Mouse (Mus musculus): ENCODE measurements around the gene Rps6ka3. TPM values are rescaled to one million over a fixed set of nuclear protein-coding genes. Genes with fewer than 3 reads are reported as not detected.

Gene Rps6ka3
- polyA plus RNA-seq, 1 experiment from 2014 or later = 3.3 TPM

DNA sequence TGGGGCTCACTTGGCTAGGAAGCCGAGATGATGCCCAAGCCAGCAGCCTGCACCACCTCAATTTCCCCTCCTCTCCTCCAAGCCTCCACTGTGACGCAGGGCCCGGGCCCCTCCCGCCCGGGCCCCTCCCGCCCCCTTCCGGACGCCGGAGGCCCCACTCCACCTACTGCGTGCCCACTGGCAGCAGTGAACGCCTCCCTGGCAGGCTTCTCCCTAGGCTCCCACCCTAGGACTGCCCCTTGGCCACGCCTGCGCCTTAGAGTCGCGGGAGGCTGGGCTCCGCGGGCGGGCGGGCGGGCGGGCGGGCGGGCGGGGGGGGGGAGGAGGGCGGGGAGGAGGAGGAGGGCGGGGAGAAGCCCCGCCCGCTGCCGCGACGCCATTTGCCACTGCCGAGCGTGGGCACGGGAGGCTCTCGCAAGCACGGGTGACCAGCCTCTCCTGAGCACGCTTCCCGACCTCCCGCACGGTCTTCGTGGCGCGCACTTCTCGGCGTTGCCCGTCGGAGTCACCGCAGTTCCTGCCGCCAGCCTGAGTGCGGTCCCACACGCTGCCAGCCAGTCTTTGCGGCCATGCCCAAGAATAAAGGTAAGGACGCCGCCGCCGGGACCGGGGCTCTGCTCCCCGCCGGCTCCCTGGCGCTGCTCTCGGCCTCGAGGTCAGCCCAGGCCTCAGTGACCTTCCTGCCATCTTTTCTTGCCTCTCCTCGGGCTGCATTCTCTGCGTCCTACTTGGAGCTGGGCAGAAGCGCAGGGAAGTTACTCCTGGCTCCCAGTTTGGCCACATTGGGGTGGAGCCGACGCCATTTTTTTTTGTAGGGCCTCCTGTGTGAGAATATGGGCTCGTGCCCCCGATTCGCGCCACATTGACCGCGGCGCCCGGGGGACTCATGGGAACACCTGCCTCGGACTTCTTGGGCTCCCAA lies 162.0 kb downstream of the Rps6ka3 start, which contains the start of gene Eif1ax:
Gene Eif1ax (plus strand): TSS at position 348 of the 922 bp plus-strand sequence.
- peak within 1 kb of the TSS; percentile 54 for H3K4me2 ChIP-seq

DNA sequence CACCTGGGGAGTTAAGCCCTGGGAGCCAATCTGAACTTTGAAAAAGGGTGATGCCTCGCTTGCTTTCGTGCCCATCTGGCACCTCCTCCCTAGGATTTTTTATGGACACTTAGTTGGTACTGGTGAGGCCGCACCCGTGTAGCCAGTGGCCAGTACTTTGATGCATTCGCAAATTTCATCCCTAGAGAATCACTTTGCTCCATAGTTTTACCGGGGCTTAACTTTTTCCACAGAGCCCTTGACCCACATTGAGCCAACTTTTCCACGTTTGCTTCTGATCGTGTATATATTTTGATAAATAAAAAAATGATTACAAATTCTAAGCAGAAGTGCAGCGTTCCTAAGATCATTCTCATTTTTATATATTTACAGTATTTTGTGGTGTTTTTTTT lies 162.6 kb downstream of the Rps6ka3 start:
- H3K36me3 ChIP-seq = no peaks in the 10 kb centered on the region
- ATAC-seq (ENCODE audit: low FRiP score) = no peak
- H3K9me3 ChIP-seq (replicated peaks) = no peaks in the 10 kb centered on the region
- H3K4me2 ChIP-seq = peak overlapping the region; percentile 54
- 25% methylated on average over 9 of the region's 9 CpGs for WGBS
- H3K27ac ChIP-seq (replicated peaks) = peak overlapping the region; percentile 82
- H3K4me3 ChIP-seq (replicated peaks) = peak overlapping the region; percentile 63
- H3K27me3 ChIP-seq (replicated peaks) = no peaks in the 10 kb centered on the region; the same call in 1 of the 2 replicates
- H3K4me1 ChIP-seq = peaks cover 9% of the 10 kb centered on the region; the same call in 1 of the 2 replicates
- H3K9ac ChIP-seq (replicated peaks) = peak overlapping the region; percentile 55

More for the DNA sequence above, 162.0 kb downstream of the Rps6ka3 start, which contains the start of gene Eif1ax:
- Histone ChIP-seq H3K36me3 (no peaks in the 10 kb centered on the region), H3K4me3 (replicated peaks) (peak within 1 kb of the TSS; percentile 63), H3K9me3 (replicated peaks) (no peaks in the 10 kb centered on the region), H3K27me3 (replicated peaks) (no peaks in the 10 kb centered on the region; the same call in 1 of the 2 replicates), H3K9ac (replicated peaks) (peak within 1 kb of the TSS; percentile 55), H3K27ac (replicated peaks) (peak within 1 kb of the TSS; percentile 82), H3K4me1 (peaks cover 9% of the 10 kb centered on the region; the same call in 1 of the 2 replicates)
- ATAC-seq (ENCODE audit: low FRiP score) = peak; percentile 97
- WGBS = 17% methylated on average over 46 of the region's 76 CpGs

DNA sequence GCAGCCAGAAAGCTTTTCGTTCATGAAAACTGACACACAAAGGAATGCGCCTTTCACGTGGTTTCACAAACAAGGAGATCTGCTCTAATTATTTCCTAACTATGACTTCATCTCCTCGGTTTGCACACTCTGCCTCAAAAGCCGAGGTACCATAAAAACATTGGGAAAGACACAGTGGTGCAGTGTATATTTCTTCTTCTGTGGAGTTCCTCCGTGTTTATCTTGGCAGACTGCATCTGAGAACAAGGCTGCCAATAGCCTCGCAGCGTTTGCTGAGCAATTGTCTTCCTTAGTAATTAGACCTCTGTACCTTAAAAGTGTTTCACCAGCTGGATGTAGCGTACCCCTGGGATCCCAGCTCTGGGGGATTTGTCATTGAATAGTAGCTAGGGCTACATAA lies 177.0 kb downstream of the Rps6ka3 start:
- Histone ChIP-seq H3K9ac (replicated peaks) (no peak overlapping the region), H3K9me3 (replicated peaks) (no peaks in the 10 kb centered on the region), H3K4me3 (replicated peaks) (no peak overlapping the region), H3K27me3 (replicated peaks) (no peaks in the 10 kb centered on the region), H3K4me2 (no peak overlapping the region), H3K36me3 (peaks cover 4% of the 10 kb centered on the region; the same call in 1 of the 2 replicates), H3K27ac (replicated peaks) (no peak overlapping the region), H3K4me1 (no peaks in the 10 kb centered on the region)
- 76% methylated on average over 9 of the region's 9 CpGs for WGBS
- no peak for ATAC-seq (ENCODE audit: low FRiP score)

DNA sequence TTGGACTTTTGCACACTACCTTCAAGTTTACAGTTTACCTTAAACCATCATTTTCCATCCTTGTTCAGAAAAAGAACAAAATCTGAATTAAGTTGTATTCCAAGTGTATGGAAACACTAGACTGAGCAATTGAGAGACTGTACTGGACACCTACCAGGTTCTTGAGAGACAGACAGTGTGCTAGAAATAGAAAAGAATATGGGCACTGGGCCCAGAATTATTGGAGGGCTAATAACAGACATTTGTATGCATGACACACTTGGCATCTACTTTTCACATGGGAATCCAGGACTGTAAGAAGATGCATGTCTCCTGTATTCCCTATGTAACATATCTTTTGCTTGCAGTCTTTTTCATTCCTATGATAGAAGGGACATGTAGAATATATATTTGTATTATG lies 178.8 kb downstream of the Rps6ka3 start:
- no peaks in the 10 kb centered on the region for H3K27me3 ChIP-seq (replicated peaks)
- no peaks in the 10 kb centered on the region for H3K4me1 ChIP-seq
- H3K9me3 ChIP-seq (replicated peaks) = no peaks in the 10 kb centered on the region
- no peak overlapping the region for H3K4me2 ChIP-seq
- H3K36me3 ChIP-seq = peaks cover 4% of the 10 kb centered on the region; the same call in 1 of the 2 replicates
- H3K9ac ChIP-seq (replicated peaks) = no peak overlapping the region
- ATAC-seq (ENCODE audit: low FRiP score) = no peak
- no peak overlapping the region for H3K4me3 ChIP-seq (replicated peaks)
- no peak overlapping the region for H3K27ac ChIP-seq (replicated peaks)

DNA sequence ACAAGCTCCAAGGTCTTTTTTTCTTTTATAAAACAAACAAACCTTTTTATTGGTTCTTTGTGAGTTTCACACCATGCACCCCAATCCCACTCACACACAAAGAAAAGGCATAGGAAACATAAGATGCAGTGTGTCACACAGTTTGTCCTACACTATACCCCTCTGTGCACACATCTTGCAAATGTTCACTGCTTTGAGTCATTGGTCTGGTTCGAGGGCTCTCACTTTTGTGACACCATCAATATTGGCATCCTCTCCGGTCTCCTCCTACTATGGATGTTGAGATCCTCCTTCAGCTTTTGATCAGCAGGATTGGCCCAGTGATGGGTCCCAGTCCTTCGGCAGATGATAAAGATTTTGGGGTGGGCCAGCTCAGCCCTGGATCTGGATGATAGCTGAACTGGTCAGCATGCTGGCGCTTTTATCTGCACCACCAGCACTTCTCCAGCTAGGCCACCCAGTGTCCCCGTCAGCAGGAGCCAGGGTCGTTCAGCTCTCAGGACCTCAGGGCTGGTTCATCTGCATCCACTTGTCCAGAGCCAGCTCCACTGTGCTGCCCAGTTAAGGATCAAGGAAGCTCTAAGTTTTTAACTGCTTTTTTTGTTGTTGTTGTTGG lies 180.3 kb downstream of the Rps6ka3 start:
- WGBS = 83% methylated on average over 6 of the region's 6 CpGs
- H3K27ac ChIP-seq (replicated peaks) = no peak overlapping the region
- ATAC-seq (ENCODE audit: low FRiP score) = no peak
- H3K4me1 ChIP-seq = no peaks in the 10 kb centered on the region
- H3K4me3 ChIP-seq (replicated peaks) = no peak overlapping the region
- no peaks in the 10 kb centered on the region for H3K9me3 ChIP-seq (replicated peaks)
- no peaks in the 10 kb centered on the region for H3K27me3 ChIP-seq (replicated peaks)
- no peak overlapping the region for H3K9ac ChIP-seq (replicated peaks)
- H3K36me3 ChIP-seq = peaks cover 3% of the 10 kb centered on the region; the same call in 1 of the 2 replicates
- no peak overlapping the region for H3K4me2 ChIP-seq

DNA sequence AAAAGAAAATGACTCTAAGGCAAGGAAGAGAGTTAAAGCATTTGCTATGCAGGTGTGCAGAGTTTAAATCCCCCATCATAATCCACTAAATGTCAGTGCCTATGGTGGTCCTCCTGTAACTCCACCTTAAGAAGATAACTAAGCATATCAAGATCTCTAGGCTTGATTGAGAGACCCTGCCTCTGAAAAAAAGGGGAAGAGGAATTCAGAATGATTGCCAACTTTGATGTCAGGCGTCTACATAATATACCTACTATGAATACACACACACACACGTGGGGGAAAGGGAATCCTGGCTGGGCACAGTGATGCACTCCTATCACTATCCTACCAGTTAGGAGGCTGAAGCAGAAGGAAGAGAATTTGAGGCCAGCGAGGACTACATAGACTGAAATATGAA lies 181.1 kb downstream of the Rps6ka3 start:
- H3K36me3 ChIP-seq = no peaks in the 10 kb centered on the region
- no peaks in the 10 kb centered on the region for H3K4me1 ChIP-seq
- no peaks in the 10 kb centered on the region for H3K9me3 ChIP-seq (replicated peaks)
- no peak overlapping the region for H3K27ac ChIP-seq (replicated peaks)
- H3K4me3 ChIP-seq (replicated peaks) = no peak overlapping the region
- no peaks in the 10 kb centered on the region for H3K27me3 ChIP-seq (replicated peaks)
- WGBS = 81% methylated on average over 3 of the region's 3 CpGs
- H3K9ac ChIP-seq (replicated peaks) = no peak overlapping the region
- ATAC-seq (ENCODE audit: low FRiP score) = no peak
- H3K4me2 ChIP-seq = no peak overlapping the region

DNA sequence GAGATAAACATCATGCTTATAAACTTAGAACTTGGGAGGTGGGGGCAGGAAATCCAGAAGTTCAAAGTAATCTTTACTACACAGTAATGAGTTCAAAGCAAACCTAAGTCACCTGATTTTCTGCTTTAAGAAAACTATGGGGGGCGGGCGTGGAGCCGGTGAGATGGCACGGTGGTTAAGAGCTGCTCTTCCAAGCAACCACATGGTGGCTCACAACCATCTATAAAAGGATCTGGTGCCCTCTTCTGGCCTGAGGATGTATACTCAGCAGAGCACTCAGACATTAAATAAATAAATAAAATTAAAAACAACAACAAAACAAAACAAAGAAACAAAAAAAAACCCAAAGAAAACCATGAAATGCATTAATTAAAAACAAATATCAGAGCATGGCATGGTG lies 199.1 kb downstream of the Rps6ka3 start:
- 44% methylated on average over 4 of the region's 4 CpGs for WGBS
- Histone ChIP-seq H3K27ac (replicated peaks) (no peak overlapping the region), H3K4me1 (no peaks in the 10 kb centered on the region), H3K9ac (replicated peaks) (no peak overlapping the region), H3K36me3 (no peaks in the 10 kb centered on the region), H3K27me3 (replicated peaks) (no peaks in the 10 kb centered on the region), H3K4me3 (replicated peaks) (no peak overlapping the region), H3K9me3 (replicated peaks) (no peaks in the 10 kb centered on the region), H3K4me2 (no peak overlapping the region)
- ATAC-seq (ENCODE audit: low FRiP score) = no peak

DNA sequence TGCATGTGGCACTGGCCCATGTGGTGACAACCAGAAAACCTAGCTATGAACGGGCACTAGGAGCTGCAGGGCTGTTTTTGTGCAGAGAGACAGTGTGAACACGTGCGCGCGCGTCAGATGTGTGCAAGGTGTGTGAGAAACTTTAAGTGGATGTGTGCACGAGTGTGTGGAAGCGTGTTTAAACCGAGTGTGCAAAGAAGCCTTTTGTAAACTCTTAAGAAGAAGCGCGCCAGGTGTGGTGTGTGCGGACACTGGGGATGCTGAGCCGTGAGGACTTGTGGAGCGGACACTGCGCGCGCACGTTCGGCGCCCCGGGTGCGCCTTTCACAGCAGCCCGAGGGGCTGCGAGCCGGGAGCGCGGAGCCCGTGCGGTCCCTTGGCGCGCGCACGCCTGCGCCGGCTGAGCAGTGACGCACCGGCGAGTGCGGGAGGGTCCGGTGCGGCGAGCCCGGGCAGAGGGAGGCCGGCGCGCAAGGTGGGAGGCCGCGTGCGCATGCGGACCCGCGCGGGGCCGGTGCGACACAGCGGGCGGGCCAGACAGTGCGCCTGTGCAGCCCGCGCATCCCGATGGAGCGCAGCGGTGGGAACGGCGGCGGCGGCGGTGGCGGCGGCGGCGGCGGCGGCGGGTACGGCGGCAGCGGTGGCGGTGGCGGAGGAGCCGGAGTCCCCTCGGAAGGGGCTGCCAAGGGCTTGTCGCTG lies 204.2 kb downstream of the Rps6ka3 start, which contains the start of gene Map7d2:
Gene Map7d2 (plus strand): TSS at position 443 of the 699 bp plus-strand sequence.
- Histone ChIP-seq H3K27ac (replicated peaks) (peak within 1 kb of the TSS; percentile 78), H3K36me3 (no peaks in the 10 kb centered on the region), H3K27me3 (replicated peaks) (no peaks in the 10 kb centered on the region; the same call in 1 of the 2 replicates), H3K9me3 (replicated peaks) (no peaks in the 10 kb centered on the region), H3K9ac (replicated peaks) (peak within 1 kb of the TSS; percentile 74), H3K4me3 (replicated peaks) (peak within 1 kb of the TSS; percentile 61), H3K4me2 (peak within 1 kb of the TSS; percentile 65), H3K4me1 (no peaks in the 10 kb centered on the region; the same call in 1 of the 2 replicates)
- peak; percentile 95 for ATAC-seq (ENCODE audit: low FRiP score)
- WGBS = 20% methylated on average over 61 of the region's 83 CpGs

DNA sequence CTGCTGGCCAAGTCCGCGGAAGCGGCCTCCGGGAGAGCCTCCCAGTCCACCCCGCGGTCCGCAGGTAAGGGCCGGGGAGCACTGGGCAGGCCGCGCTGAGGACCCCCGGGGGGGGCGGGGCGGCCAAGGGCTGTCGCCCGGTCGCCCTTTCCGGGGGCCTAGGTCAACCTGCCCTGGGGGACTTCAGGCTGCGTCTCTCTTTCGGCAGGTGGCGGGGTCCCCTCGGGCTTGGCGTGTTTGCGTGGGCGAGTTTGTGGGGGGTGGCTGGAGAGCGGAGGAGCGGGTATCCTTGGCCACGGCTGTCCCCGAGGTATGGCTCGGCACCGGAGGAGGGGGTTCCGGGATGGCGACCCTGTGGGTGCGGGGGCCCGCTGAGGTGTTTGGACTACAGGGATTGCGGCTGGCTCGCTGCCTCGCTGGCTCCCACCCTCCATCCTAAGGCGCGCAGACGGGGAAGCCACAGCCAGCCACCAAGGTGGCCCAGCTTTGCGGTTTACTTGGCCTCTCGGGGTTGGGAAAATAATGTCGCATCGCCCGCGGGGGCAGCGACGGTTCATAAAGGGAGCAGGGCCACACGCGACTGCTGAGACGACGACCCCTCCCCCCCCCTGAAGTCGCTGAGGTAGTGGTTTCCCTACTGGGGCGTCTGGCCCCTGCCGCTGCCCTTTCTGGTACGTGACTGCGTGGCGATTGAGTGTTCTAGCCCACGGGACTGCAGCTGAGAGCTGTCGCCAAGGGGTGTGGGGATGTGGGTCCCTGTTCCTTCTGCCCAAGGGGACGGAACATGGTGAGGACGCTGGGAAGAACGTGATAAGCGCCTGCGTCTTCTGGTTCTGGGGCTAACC lies 204.9 kb downstream of the Rps6ka3 start:
- 26% methylated on average over 61 of the region's 65 CpGs for WGBS
- peak overlapping the region; percentile 61 for H3K4me3 ChIP-seq (replicated peaks)
- peak; percentile 70 for ATAC-seq (ENCODE audit: low FRiP score)
- H3K9me3 ChIP-seq (replicated peaks) = no peaks in the 10 kb centered on the region
- peak overlapping the region; percentile 74 for H3K9ac ChIP-seq (replicated peaks)
- H3K4me1 ChIP-seq = no peaks in the 10 kb centered on the region; the same call in 1 of the 2 replicates
- peak overlapping the region; percentile 78 for H3K27ac ChIP-seq (replicated peaks)
- H3K27me3 ChIP-seq (replicated peaks) = no peaks in the 10 kb centered on the region; the same call in 1 of the 2 replicates
- peak overlapping the region; percentile 65 for H3K4me2 ChIP-seq
- H3K36me3 ChIP-seq = no peaks in the 10 kb centered on the region
